Mouse (Mus musculus): Measurements from ENCODE around the gene Neb. TPM values are rescaled to one million over a fixed set of nuclear protein-coding genes. Genes with fewer than 3 reads are reported as not detected.

The Neb gene
- total and polyA plus RNA-seq, 3 experiments, result 0.12 to 0.70 TPM; not detected in 1

- TF ChIP-seq ZNF384 (IDR thresholded peaks at IDR 0.05; ENCODE audit: low read depth, low read length) (no peak), MAX (IDR thresholded peaks at IDR 0.05; ENCODE audit: low read length) (peak; percentile 60), EP300 (IDR thresholded peaks at IDR 0.05; ENCODE audit: low read depth in 1 of 2, low read length in 2 of 2) (peak; percentile 89), MYC (IDR thresholded peaks at IDR 0.05; ENCODE audit: low read depth, low read length) (0 out of 2 replicates have a peak, but pooled peaks have one; percentile 59), TCF12 (IDR thresholded peaks at IDR 0.05; ENCODE audit: low read depth, low read length) (peak; percentile 71), ELF1 (IDR thresholded peaks at IDR 0.05; ENCODE audit: low read depth, low read length) (peak; percentile 26; the same call in 1 of the 2 replicates)
Measured at GRCm38 (mm10) chr2:52315737-52316136, 62.5 kb downstream of the Neb start (continued).

GRCm38 (mm10) chr2:52314922-52315730, 63.1 kb downstream of the Neb start:
- H3K36me3 ChIP-seq (ENCODE audit: control insufficient read depth in 1 of 2, insufficient read depth in 2 of 2, low read length in 2 of 2), result peaks cover 0 to 46% of the 10 kb centered on the region in 2 experiments; a peak in 2 of 4 replicates
- no peaks in the 10 kb centered on the region for H3K9me3 ChIP-seq (replicated peaks; ENCODE audit: insufficient read depth, low read length)
- H3K4me3 ChIP-seq (ENCODE audit: control insufficient read depth in 1 of 2, insufficient read depth in 1 of 2, low read depth in 2 of 2, low read length in 2 of 2), result peak overlapping the region; percentile 50 to 61
- peaks cover 12 to 34% of the 10 kb centered on the region in 2 experiments for H3K4me1 ChIP-seq (ENCODE audit: control insufficient read depth in 1 of 2, insufficient read depth in 2 of 2, low read length in 2 of 2)
- H3K27me3 ChIP-seq (ENCODE audit: control insufficient read depth in 1 of 2, insufficient read depth in 2 of 2, low read length in 2 of 2), result no peaks in the 10 kb centered on the region
- H3K79me2 ChIP-seq (ENCODE audit: control insufficient read depth, insufficient read depth, low read length, poor library complexity), result no peaks in the 10 kb centered on the region
- DNase-seq (ENCODE audit: low read depth, low spot score), result peak; percentile 87
- H3K27ac ChIP-seq (ENCODE audit: control insufficient read depth, low read depth, low read length), result peak overlapping the region; percentile 94
- TF ChIP-seq ZNF384 (IDR thresholded peaks at IDR 0.05; ENCODE audit: low read depth, low read length) (peak; percentile 93), NELFE (IDR thresholded peaks at IDR 0.05; ENCODE audit: low read depth, low read length) (no peak; the same call in 1 of the 2 replicates), GATA1 (IDR thresholded peaks at IDR 0.05; ENCODE audit: low read depth, low read length) (peak; percentile 39; the same call in 1 of the 2 replicates), TAL1 (IDR thresholded peaks at IDR 0.05; ENCODE audit: low read length) (peak; percentile 29; the same call in 1 of the 2 replicates), ETS1 (IDR thresholded peaks at IDR 0.05; ENCODE audit: low read depth, low read length) (peak; percentile 65), TBP (IDR thresholded peaks at IDR 0.05; ENCODE audit: low read depth, low read length) (peak; percentile 56), NRF1 (IDR thresholded peaks at IDR 0.05; ENCODE audit: insufficient read depth, low read depth, low read length, poor library complexity, severe bottlenecking) (no peak), MXI1 (IDR thresholded peaks at IDR 0.05; ENCODE audit: low read depth, low read length) (no peak), EP300 (IDR thresholded peaks at IDR 0.05; ENCODE audit: low read depth in 1 of 2, low read length in 2 of 2) (peak in 1 of 2 experiments; percentile 65; a peak in 3 of 4 replicates), HCFC1 (IDR thresholded peaks at IDR 0.05; ENCODE audit: low read depth, low read length) (0 out of 2 replicates have a peak, but pooled peaks have one; percentile 11), TCF12 (IDR thresholded peaks at IDR 0.05; ENCODE audit: low read depth, low read length) (peak; percentile 65; the same call in 1 of the 2 replicates), SIN3A (IDR thresholded peaks at IDR 0.05; ENCODE audit: low read length) (peak; percentile 46; the same call in 1 of the 2 replicates), UBTF (IDR thresholded peaks at IDR 0.05; ENCODE audit: borderline replicate concordance, insufficient read depth, low read depth, low read length) (no peak), MAX (IDR thresholded peaks at IDR 0.05; ENCODE audit: low read length) (peak; percentile 40; the same call in 1 of the 2 replicates), POLR2A (IDR thresholded peaks at IDR 0.05; ENCODE audit: control insufficient read depth in 1 of 2, insufficient read depth in 1 of 2, low read depth in 1 of 2, low read length in 2 of 2, poor library complexity in 1 of 2) (peak in 1 of 2 experiments; percentile 41; a peak in 1 of 4 replicates)
- peak overlapping the region; percentile 43 for H3K9ac ChIP-seq (ENCODE audit: control insufficient read depth, low read depth, low read length, poor library complexity, severe bottlenecking)

Measured in MEL (cell line).